Mouse (Mus musculus): ENCODE measurements around the gene Mcoln2. TPM values are rescaled to one million over a fixed set of nuclear protein-coding genes. Genes with fewer than 3 reads are reported as not detected.

Mcoln2 gene
- polyA plus RNA-seq, 1 experiment from 2014 or later, result 0.84 TPM

DNA sequence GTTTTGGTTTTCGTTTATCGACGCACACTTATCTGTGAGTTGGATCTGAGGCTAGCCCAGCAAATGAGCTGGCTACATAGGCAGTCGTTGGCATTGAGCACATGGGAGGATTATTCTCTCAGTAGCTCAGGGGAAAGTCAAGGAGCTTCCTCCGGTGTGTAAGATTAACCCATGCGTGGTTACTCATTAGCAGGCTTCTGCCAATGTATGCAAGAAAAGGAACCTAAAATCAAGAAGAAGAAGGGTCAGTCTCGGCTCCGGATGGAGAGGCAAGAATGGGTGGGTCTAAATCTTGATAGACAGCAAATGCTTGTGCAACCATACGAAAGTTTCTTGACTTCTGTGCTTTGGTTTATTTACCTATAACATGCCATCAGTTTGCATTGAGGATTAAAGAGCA, 24.6 kb downstream of the Mcoln2 start:
- WGBS, result 69% methylated on average over 9 of the region's 9 CpGs
- Histone ChIP-seq H3K4me3 (ENCODE audit: low read length) (no peak overlapping the region), H3K27ac (ENCODE audit: low read length) (no peak overlapping the region), H3K9ac (replicated peaks; ENCODE audit: low read length) (no peak overlapping the region), H3K4me1 (ENCODE audit: insufficient read depth, low read length) (0 out of 2 replicates have a peak, but pooled peaks cover 4% of the 10 kb centered on the region), H3K4me2 (replicated peaks; ENCODE audit: low read depth, low read length) (no peak overlapping the region), H3K36me3 (ENCODE audit: insufficient read depth, low read length) (no peaks in the 10 kb centered on the region), H3K27me3 (ENCODE audit: insufficient read depth, low read length) (no peaks in the 10 kb centered on the region), H3K9me3 (ENCODE audit: low read length) (no peaks in the 10 kb centered on the region)
- ATAC-seq (ENCODE audit: low FRiP score, low TSS enrichment), result peak; percentile 35; the same call in 1 of the 2 replicates

GRCm38 (mm10) chr3:146177295-146177694, 27.7 kb downstream of the Mcoln2 start:
- no peak for ATAC-seq (ENCODE audit: low FRiP score, low TSS enrichment)
- Histone ChIP-seq H3K27ac (ENCODE audit: low read length) (no peak overlapping the region), H3K4me2 (replicated peaks; ENCODE audit: low read depth, low read length) (peak overlapping the region; percentile 56; the same call in 1 of the 2 replicates), H3K36me3 (ENCODE audit: insufficient read depth, low read length) (no peaks in the 10 kb centered on the region), H3K9me3 (ENCODE audit: low read length) (no peaks in the 10 kb centered on the region), H3K4me3 (ENCODE audit: low read length) (no peak overlapping the region), H3K27me3 (ENCODE audit: insufficient read depth, low read length) (no peaks in the 10 kb centered on the region), H3K9ac (replicated peaks; ENCODE audit: low read length) (no peak overlapping the region), H3K4me1 (ENCODE audit: insufficient read depth, low read length) (0 out of 2 replicates have a peak, but pooled peaks cover 4% of the 10 kb centered on the region)
- 78% methylated on average over 7 of the region's 7 CpGs for WGBS

DNA sequence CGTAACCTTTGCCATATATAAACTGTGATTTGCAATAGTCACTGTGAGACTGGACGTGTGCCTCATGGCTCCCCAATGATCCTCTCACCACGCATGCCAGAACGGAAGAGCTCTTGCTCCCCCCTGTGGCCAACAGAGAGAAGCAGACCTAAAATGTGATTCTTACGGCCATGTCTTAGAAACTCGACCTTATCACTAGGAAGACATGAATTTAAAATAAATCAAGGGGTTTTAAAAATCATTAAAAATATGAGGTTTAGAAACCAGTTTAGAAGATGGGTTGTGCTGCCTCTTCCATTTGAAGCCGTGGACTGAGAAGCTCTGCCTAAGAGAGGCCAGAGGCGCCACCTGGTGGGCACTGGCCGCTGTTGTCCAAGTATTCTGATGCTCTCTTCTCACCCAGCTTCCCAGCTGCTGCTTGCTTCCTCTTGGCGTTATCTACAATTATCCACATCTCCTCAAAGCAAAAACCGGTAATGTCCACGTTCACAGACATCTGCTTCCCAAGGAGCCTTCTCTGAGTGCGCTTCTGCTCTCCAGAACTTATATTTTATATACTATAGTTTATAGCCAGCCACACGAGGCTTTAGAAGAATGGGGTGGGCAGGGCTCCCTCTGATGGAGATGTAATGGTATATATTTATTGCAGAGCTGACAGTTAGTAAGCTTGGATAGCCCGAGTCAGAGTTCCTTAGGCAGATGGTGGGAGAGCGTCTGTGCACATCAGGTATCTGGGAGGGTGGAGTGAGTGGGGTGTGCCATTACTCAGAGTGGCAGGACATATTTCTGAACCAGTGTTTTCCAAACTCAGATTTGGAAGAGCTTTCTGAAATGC, 28.3 kb downstream of the Mcoln2 start:
- H3K27me3 ChIP-seq (ENCODE audit: insufficient read depth, low read length), result no peaks in the 10 kb centered on the region
- H3K9ac ChIP-seq (replicated peaks; ENCODE audit: low read length), result peak overlapping the region; percentile 14; the same call in 1 of the 2 replicates
- peak overlapping the region; percentile 32 for H3K4me3 ChIP-seq (ENCODE audit: low read length)
- WGBS, result 2% methylated on average over 16 of the region's 16 CpGs
- 0 out of 2 replicates have a peak, but pooled peaks cover 4% of the 10 kb centered on the region for H3K4me1 ChIP-seq (ENCODE audit: insufficient read depth, low read length)
- H3K27ac ChIP-seq (ENCODE audit: low read length), result no peak overlapping the region
- H3K4me2 ChIP-seq (replicated peaks; ENCODE audit: low read depth, low read length), result peak overlapping the region; percentile 56
- H3K9me3 ChIP-seq (ENCODE audit: low read length), result no peaks in the 10 kb centered on the region
- peak; percentile 76 for ATAC-seq (ENCODE audit: low FRiP score, low TSS enrichment)
- no peaks in the 10 kb centered on the region for H3K36me3 ChIP-seq (ENCODE audit: insufficient read depth, low read length)

- no peak overlapping the region for H3K9ac ChIP-seq (replicated peaks; ENCODE audit: low read length)
- 35% methylated on average over 2 of the region's 2 CpGs for WGBS
- no peak overlapping the region for H3K4me2 ChIP-seq (replicated peaks; ENCODE audit: low read depth, low read length)
- H3K36me3 ChIP-seq (ENCODE audit: insufficient read depth, low read length), result no peaks in the 10 kb centered on the region
- H3K9me3 ChIP-seq (ENCODE audit: low read length), result no peaks in the 10 kb centered on the region
- no peak for ATAC-seq (ENCODE audit: low FRiP score, low TSS enrichment)
- no peaks in the 10 kb centered on the region for H3K4me1 ChIP-seq (ENCODE audit: insufficient read depth, low read length)
- H3K27ac ChIP-seq (ENCODE audit: low read length), result no peak overlapping the region
- H3K27me3 ChIP-seq (ENCODE audit: insufficient read depth, low read length), result no peaks in the 10 kb centered on the region
- H3K4me3 ChIP-seq (ENCODE audit: low read length), result no peak overlapping the region
Observed at GRCm38 (mm10) chr3:146180341-146180740, 30.7 kb downstream of the Mcoln2 start.

DNA sequence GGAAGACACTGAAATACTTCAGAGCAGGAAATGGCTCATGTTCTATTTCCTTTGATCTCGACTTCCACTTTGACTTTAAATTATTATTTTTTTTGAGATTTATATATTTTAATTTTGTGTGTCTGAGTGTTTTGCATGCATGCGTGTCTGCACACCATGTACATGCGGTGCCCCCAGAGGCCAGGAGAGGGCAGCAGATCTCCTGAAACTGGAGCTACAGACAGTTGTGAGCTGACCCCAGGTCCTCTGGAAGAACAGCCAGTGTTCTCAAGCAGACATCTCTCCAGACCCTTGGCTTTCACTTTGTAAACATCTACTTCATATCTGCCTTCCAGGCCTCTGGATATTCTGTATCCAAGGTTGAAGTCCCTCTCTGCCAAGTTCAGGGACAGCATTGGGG, 31.4 kb downstream of the Mcoln2 start:
- H3K9me3 ChIP-seq (ENCODE audit: low read length), result no peaks in the 10 kb centered on the region
- H3K4me3 ChIP-seq (ENCODE audit: low read length), result no peak overlapping the region
- no peak overlapping the region for H3K4me2 ChIP-seq (replicated peaks; ENCODE audit: low read depth, low read length)
- H3K9ac ChIP-seq (replicated peaks; ENCODE audit: low read length), result no peak overlapping the region
- H3K27me3 ChIP-seq (ENCODE audit: insufficient read depth, low read length), result no peaks in the 10 kb centered on the region
- no peaks in the 10 kb centered on the region for H3K4me1 ChIP-seq (ENCODE audit: insufficient read depth, low read length)
- H3K36me3 ChIP-seq (ENCODE audit: insufficient read depth, low read length), result no peaks in the 10 kb centered on the region
- 39% methylated on average over 3 of the region's 3 CpGs for whole genome bisulfite sequencing
- ATAC-seq (ENCODE audit: low FRiP score, low TSS enrichment), result no peak
- no peak overlapping the region for H3K27ac ChIP-seq (ENCODE audit: low read length)

- Histone ChIP-seq H3K27me3 (ENCODE audit: insufficient read depth, low read length) (no peaks in the 10 kb centered on the region), H3K27ac (ENCODE audit: low read length) (no peak overlapping the region), H3K4me2 (replicated peaks; ENCODE audit: low read depth, low read length) (no peak overlapping the region), H3K4me1 (ENCODE audit: insufficient read depth, low read length) (no peaks in the 10 kb centered on the region), H3K4me3 (ENCODE audit: low read length) (no peak overlapping the region), H3K36me3 (ENCODE audit: insufficient read depth, low read length) (no peaks in the 10 kb centered on the region), H3K9ac (replicated peaks; ENCODE audit: low read length) (no peak overlapping the region), H3K9me3 (ENCODE audit: low read length) (no peaks in the 10 kb centered on the region)
- 31% methylated on average over 13 of the region's 13 CpGs for WGBS
- peak; percentile 42; the same call in 1 of the 2 replicates for ATAC-seq (ENCODE audit: low FRiP score, low TSS enrichment)
Observed at GRCm38 (mm10) chr3:146184992-146185657, 35.5 kb downstream of the Mcoln2 start.

- Histone ChIP-seq H3K27ac (ENCODE audit: low read length) (no peak overlapping the region), H3K27me3 (ENCODE audit: insufficient read depth, low read length) (no peaks in the 10 kb centered on the region), H3K4me3 (ENCODE audit: low read length) (no peak overlapping the region), H3K9ac (replicated peaks; ENCODE audit: low read length) (no peak overlapping the region), H3K36me3 (ENCODE audit: insufficient read depth, low read length) (no peaks in the 10 kb centered on the region), H3K9me3 (ENCODE audit: low read length) (no peaks in the 10 kb centered on the region), H3K4me2 (replicated peaks; ENCODE audit: low read depth, low read length) (no peak overlapping the region), H3K4me1 (ENCODE audit: insufficient read depth, low read length) (no peaks in the 10 kb centered on the region)
- ATAC-seq (ENCODE audit: low FRiP score, low TSS enrichment), result no peak
- WGBS, result 77% methylated on average over 10 of the region's 10 CpGs
Observed at GRCm38 (mm10) chr3:146186033-146186432, 36.4 kb downstream of the Mcoln2 start.

- Histone ChIP-seq H3K9me3 (ENCODE audit: low read length) (no peaks in the 10 kb centered on the region), H3K36me3 (ENCODE audit: insufficient read depth, low read length) (no peaks in the 10 kb centered on the region), H3K27ac (ENCODE audit: low read length) (no peak overlapping the region), H3K4me2 (replicated peaks; ENCODE audit: low read depth, low read length) (no peak overlapping the region), H3K4me1 (ENCODE audit: insufficient read depth, low read length) (no peaks in the 10 kb centered on the region), H3K4me3 (ENCODE audit: low read length) (no peak overlapping the region), H3K27me3 (ENCODE audit: insufficient read depth, low read length) (no peaks in the 10 kb centered on the region), H3K9ac (replicated peaks; ENCODE audit: low read length) (no peak overlapping the region)
- 0 out of 2 replicates have a peak, but pooled peaks have one; percentile 12 for ATAC-seq (ENCODE audit: low FRiP score, low TSS enrichment)
- 74% methylated on average over 10 of the region's 10 CpGs for WGBS
Observed at GRCm38 (mm10) chr3:146189933-146190332, 40.3 kb downstream of the Mcoln2 start.

DNA sequence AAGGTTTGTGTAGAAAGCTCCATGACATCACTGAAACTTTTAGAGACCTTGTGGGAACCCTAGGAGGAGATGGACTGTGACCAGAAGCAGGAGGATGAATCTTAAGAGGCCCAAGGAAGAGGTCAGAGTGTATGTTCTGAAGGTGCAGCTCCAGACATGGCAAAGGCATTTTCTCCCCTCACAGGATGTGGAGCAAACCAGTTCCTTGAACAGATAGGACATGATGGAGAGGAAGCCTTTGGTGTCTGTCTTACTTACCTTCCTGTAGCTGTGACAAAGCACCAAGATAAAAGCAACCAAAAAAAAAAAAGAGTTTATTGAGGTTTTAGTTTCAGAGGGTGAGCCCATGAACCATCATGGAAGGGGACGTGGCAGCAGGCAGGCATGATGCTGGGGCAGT, 42.9 kb downstream of the Mcoln2 start:
- 76% methylated on average over 1 of the region's 1 CpGs for WGBS
- Histone ChIP-seq H3K4me3 (ENCODE audit: low read length) (no peak overlapping the region), H3K4me1 (ENCODE audit: insufficient read depth, low read length) (no peaks in the 10 kb centered on the region), H3K9me3 (ENCODE audit: low read length) (no peaks in the 10 kb centered on the region), H3K36me3 (ENCODE audit: insufficient read depth, low read length) (no peaks in the 10 kb centered on the region), H3K4me2 (replicated peaks; ENCODE audit: low read depth, low read length) (no peak overlapping the region), H3K9ac (replicated peaks; ENCODE audit: low read length) (no peak overlapping the region), H3K27me3 (ENCODE audit: insufficient read depth, low read length) (no peaks in the 10 kb centered on the region), H3K27ac (ENCODE audit: low read length) (no peak overlapping the region)
- no peak for ATAC-seq (ENCODE audit: low FRiP score, low TSS enrichment)

DNA sequence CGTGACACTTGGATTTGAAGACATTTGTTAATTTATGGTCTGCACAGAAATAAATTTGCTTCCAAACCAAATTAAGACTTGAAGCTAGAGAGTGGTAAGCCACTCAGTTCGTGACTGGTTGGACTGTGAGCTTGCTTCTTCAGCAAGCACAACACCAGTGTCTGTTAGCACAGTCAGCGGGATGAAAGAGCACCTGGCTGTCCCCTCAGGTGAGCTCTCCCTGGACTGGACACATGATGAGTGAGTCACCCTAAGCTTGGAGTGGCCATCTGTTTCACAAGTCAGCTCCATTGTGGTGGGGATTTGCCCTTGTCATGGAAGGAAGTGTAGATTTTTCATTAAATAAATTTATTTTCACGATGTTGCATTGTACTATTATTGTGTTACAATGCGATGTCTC, 45.5 kb downstream of the Mcoln2 start:
- no peak for ATAC-seq (ENCODE audit: low FRiP score, low TSS enrichment)
- no peak overlapping the region for H3K4me2 ChIP-seq (replicated peaks; ENCODE audit: low read depth, low read length)
- 0 out of 2 replicates have a peak, but pooled peaks cover 3% of the 10 kb centered on the region for H3K4me1 ChIP-seq (ENCODE audit: insufficient read depth, low read length)
- H3K27me3 ChIP-seq (ENCODE audit: insufficient read depth, low read length), result no peaks in the 10 kb centered on the region
- H3K36me3 ChIP-seq (ENCODE audit: insufficient read depth, low read length), result no peaks in the 10 kb centered on the region
- no peak overlapping the region for H3K9ac ChIP-seq (replicated peaks; ENCODE audit: low read length)
- no peak overlapping the region for H3K27ac ChIP-seq (ENCODE audit: low read length)
- H3K4me3 ChIP-seq (ENCODE audit: low read length), result no peak overlapping the region
- WGBS, result 80% methylated on average over 5 of the region's 5 CpGs
- H3K9me3 ChIP-seq (ENCODE audit: low read length), result no peaks in the 10 kb centered on the region

Data from kidney, embryonic 16.5 days (tissue).